Mouse (Mus musculus): ENCODE data around the gene Cox6a2. TPM values are rescaled to one million over a fixed set of nuclear protein-coding genes. Genes with fewer than 3 reads are reported as not detected.

The Cox6a2 gene
- total RNA-seq (2014; rRNA removed): 0.28 TPM in 1 of 2 replicates, not detected in the other
- polyA plus RNA-seq (2012; rRNA removed): 0.18 and 0.45 TPM in 2 replicates

GRCm38 (mm10) chr7:128206152-128206551, at the start of gene Cox6a2:
Gene Cox6a2 (minus strand): TSS chr7:128206387.
- no peak within 1 kb of the TSS for H3K9ac ChIP-seq (ENCODE audit: low read depth, low read length)
- H3K27ac ChIP-seq (replicated peaks; ENCODE audit: insufficient read depth, low read depth, low read length): no peak within 1 kb of the TSS
- 80% methylated on average over 6 of the region's 6 CpGs for WGBS
- TF ChIP-seq POLR2A (IDR thresholded peaks at IDR 0.05; ENCODE audit: extremely low read depth, insufficient read depth, low read length) (no peak), CTCF (IDR thresholded peaks at IDR 0.05; ENCODE audit: low read depth, low read length) (no peak)
- DNase-seq (ENCODE audit: extremely low read depth, low read depth, low spot score): no peak
- H3K36me3 ChIP-seq (ENCODE audit: control insufficient read depth, insufficient read depth, low read length): no peaks in the 10 kb centered on the region
- H3K27me3 ChIP-seq (ENCODE audit: control insufficient read depth, insufficient read depth, low read length): no peaks in the 10 kb centered on the region
- no peaks in the 10 kb centered on the region for H3K79me2 ChIP-seq (ENCODE audit: control insufficient read depth, insufficient read depth, low read length)
- no peaks in the 10 kb centered on the region for H3K4me1 ChIP-seq (ENCODE audit: control insufficient read depth, insufficient read depth, low read length)
- H3K4me3 ChIP-seq (ENCODE audit: insufficient read depth, low read depth, low read length): no peak within 1 kb of the TSS

GRCm38 (mm10) chr7:128255757-128256156, 49.6 kb upstream of the Cox6a2 start:
- 86% methylated on average over 5 of the region's 5 CpGs for WGBS
- TF ChIP-seq POLR2A (IDR thresholded peaks at IDR 0.05; ENCODE audit: extremely low read depth, insufficient read depth, low read length): no peak
- TF ChIP-seq CTCF (IDR thresholded peaks at IDR 0.05; ENCODE audit: low read depth, low read length): no peak
- Histone ChIP-seq H3K4me3 (ENCODE audit: insufficient read depth, low read depth, low read length) (no peak overlapping the region), H3K9ac (ENCODE audit: low read depth, low read length) (no peak overlapping the region), H3K4me1 (ENCODE audit: control insufficient read depth, insufficient read depth, low read length) (0 out of 2 replicates have a peak, but pooled peaks cover 4% of the 10 kb centered on the region), H3K79me2 (ENCODE audit: control insufficient read depth, insufficient read depth, low read length) (no peaks in the 10 kb centered on the region), H3K27me3 (ENCODE audit: control insufficient read depth, insufficient read depth, low read length) (peaks cover 11% of the 10 kb centered on the region; the same call in 1 of the 2 replicates), H3K27ac (replicated peaks; ENCODE audit: insufficient read depth, low read depth, low read length) (no peak overlapping the region), H3K36me3 (ENCODE audit: control insufficient read depth, insufficient read depth, low read length) (no peaks in the 10 kb centered on the region; the same call in 1 of the 2 replicates)
- DNase-seq (ENCODE audit: extremely low read depth, low read depth, low spot score): no peak

GRCm38 (mm10) chr7:128254978-128255377, 48.8 kb upstream of the Cox6a2 start:
- Histone ChIP-seq H3K4me3 (ENCODE audit: insufficient read depth, low read depth, low read length) (no peak overlapping the region), H3K4me1 (ENCODE audit: control insufficient read depth, insufficient read depth, low read length) (0 out of 2 replicates have a peak, but pooled peaks cover 4% of the 10 kb centered on the region), H3K79me2 (ENCODE audit: control insufficient read depth, insufficient read depth, low read length) (no peaks in the 10 kb centered on the region), H3K27ac (replicated peaks; ENCODE audit: insufficient read depth, low read depth, low read length) (no peak overlapping the region), H3K9ac (ENCODE audit: low read depth, low read length) (no peak overlapping the region), H3K27me3 (ENCODE audit: control insufficient read depth, insufficient read depth, low read length) (peaks cover 11% of the 10 kb centered on the region; the same call in 1 of the 2 replicates), H3K36me3 (ENCODE audit: control insufficient read depth, insufficient read depth, low read length) (no peaks in the 10 kb centered on the region; the same call in 1 of the 2 replicates)
- DNase-seq (ENCODE audit: extremely low read depth, low read depth, low spot score): no peak
- 47% methylated on average over 2 of the region's 2 CpGs for WGBS
- TF ChIP-seq POLR2A (IDR thresholded peaks at IDR 0.05; ENCODE audit: extremely low read depth, insufficient read depth, low read length) (no peak), CTCF (IDR thresholded peaks at IDR 0.05; ENCODE audit: low read depth, low read length) (no peak)

- TF ChIP-seq CTCF (IDR thresholded peaks at IDR 0.05; ENCODE audit: low read depth, low read length) (no peak), POLR2A (IDR thresholded peaks at IDR 0.05; ENCODE audit: extremely low read depth, insufficient read depth, low read length) (no peak)
- H3K4me3 ChIP-seq (ENCODE audit: insufficient read depth, low read depth, low read length): no peak overlapping the region
- H3K79me2 ChIP-seq (ENCODE audit: control insufficient read depth, insufficient read depth, low read length): no peaks in the 10 kb centered on the region
- H3K27ac ChIP-seq (replicated peaks; ENCODE audit: insufficient read depth, low read depth, low read length): no peak overlapping the region
- H3K27me3 ChIP-seq (ENCODE audit: control insufficient read depth, insufficient read depth, low read length): peaks cover 11% of the 10 kb centered on the region; the same call in 1 of the 2 replicates
- H3K36me3 ChIP-seq (ENCODE audit: control insufficient read depth, insufficient read depth, low read length): no peaks in the 10 kb centered on the region; the same call in 1 of the 2 replicates
- 27% methylated on average over 24 of the region's 24 CpGs for WGBS
- H3K9ac ChIP-seq (ENCODE audit: low read depth, low read length): no peak overlapping the region
- no peak for DNase-seq (ENCODE audit: extremely low read depth, low read depth, low spot score)
- H3K4me1 ChIP-seq (ENCODE audit: control insufficient read depth, insufficient read depth, low read length): 0 out of 2 replicates have a peak, but pooled peaks cover 4% of the 10 kb centered on the region
These were observed 46.4 kb upstream of the Cox6a2 start for GRCm38 (mm10) chr7:128252609-128253008.

- Histone ChIP-seq H3K4me3 (ENCODE audit: insufficient read depth, low read depth, low read length) (no peak overlapping the region), H3K9ac (ENCODE audit: low read depth, low read length) (no peak overlapping the region), H3K79me2 (ENCODE audit: control insufficient read depth, insufficient read depth, low read length) (no peaks in the 10 kb centered on the region), H3K36me3 (ENCODE audit: control insufficient read depth, insufficient read depth, low read length) (no peaks in the 10 kb centered on the region; the same call in 1 of the 2 replicates), H3K4me1 (ENCODE audit: control insufficient read depth, insufficient read depth, low read length) (0 out of 2 replicates have a peak, but pooled peaks cover 3% of the 10 kb centered on the region), H3K27ac (replicated peaks; ENCODE audit: insufficient read depth, low read depth, low read length) (no peak overlapping the region), H3K27me3 (ENCODE audit: control insufficient read depth, insufficient read depth, low read length) (peaks cover 10% of the 10 kb centered on the region; the same call in 1 of the 2 replicates)
- TF ChIP-seq CTCF (IDR thresholded peaks at IDR 0.05; ENCODE audit: low read depth, low read length) (no peak), POLR2A (IDR thresholded peaks at IDR 0.05; ENCODE audit: extremely low read depth, insufficient read depth, low read length) (no peak)
- WGBS: 51% methylated on average over 12 of the region's 12 CpGs
- no peak for DNase-seq (ENCODE audit: extremely low read depth, low read depth, low spot score)
These were observed 45.8 kb upstream of the Cox6a2 start for GRCm38 (mm10) chr7:128251946-128252345.

GRCm38 (mm10) chr7:128249998-128250397, 43.8 kb upstream of the Cox6a2 start:
- Histone ChIP-seq H3K27ac (replicated peaks; ENCODE audit: insufficient read depth, low read depth, low read length) (no peak overlapping the region), H3K27me3 (ENCODE audit: control insufficient read depth, insufficient read depth, low read length) (peaks cover 7% of the 10 kb centered on the region; the same call in 1 of the 2 replicates), H3K4me1 (ENCODE audit: control insufficient read depth, insufficient read depth, low read length) (no peaks in the 10 kb centered on the region), H3K4me3 (ENCODE audit: insufficient read depth, low read depth, low read length) (no peak overlapping the region), H3K79me2 (ENCODE audit: control insufficient read depth, insufficient read depth, low read length) (no peaks in the 10 kb centered on the region), H3K9ac (ENCODE audit: low read depth, low read length) (no peak overlapping the region), H3K36me3 (ENCODE audit: control insufficient read depth, insufficient read depth, low read length) (no peaks in the 10 kb centered on the region; the same call in 1 of the 2 replicates)
- WGBS: 87% methylated on average over 5 of the region's 5 CpGs
- TF ChIP-seq POLR2A (IDR thresholded peaks at IDR 0.05; ENCODE audit: extremely low read depth, insufficient read depth, low read length) (no peak), CTCF (IDR thresholded peaks at IDR 0.05; ENCODE audit: low read depth, low read length) (no peak)
- no peak for DNase-seq (ENCODE audit: extremely low read depth, low read depth, low spot score)

Measured in liver, adult 2 months (tissue).